Mouse (Mus musculus): Measurements from ENCODE around the gene Bnipl.
A peak's percentile ranks its signal among the peaks of the same experiment; 100 is the strongest.

The Bnipl gene

DNA sequence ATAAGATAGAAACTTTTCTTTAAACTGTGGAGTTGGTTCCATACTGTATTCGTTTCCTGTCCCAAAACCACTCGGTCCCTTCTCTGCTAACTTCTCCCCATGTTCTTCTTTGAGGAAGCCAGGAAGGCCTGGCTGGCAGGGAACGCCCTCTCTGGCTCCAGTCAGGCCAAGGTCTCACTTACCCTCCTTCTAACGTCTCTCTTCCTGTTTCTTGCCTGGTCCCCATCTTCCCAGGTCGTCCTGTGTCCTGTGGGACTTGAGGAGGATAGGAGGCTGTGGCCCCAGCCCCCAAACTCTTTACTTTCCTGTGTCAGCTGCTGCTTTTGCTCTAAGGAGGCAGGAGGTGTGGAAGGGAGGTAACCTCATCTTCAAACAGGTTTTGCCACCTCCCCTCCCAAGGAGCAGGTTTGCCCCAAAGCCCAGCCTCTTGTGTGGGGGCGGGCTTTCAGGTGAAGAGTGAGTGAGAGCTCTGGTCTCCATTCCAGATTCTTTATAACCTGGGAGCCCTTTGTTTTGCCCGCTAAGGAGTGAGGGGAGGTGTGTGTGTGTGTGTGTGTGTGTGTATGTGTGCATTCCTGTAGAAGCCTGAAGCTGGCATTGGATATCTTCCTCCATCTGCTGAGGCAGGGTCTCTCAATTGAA lies at the start of gene Bnipl:
Bnipl (minus strand) TSS at position 411 of the 642 bp plus-strand sequence.
- DNase-seq (ENCODE audit: low read depth in 2 of 2, low spot score in 2 of 2): no peak

DNA sequence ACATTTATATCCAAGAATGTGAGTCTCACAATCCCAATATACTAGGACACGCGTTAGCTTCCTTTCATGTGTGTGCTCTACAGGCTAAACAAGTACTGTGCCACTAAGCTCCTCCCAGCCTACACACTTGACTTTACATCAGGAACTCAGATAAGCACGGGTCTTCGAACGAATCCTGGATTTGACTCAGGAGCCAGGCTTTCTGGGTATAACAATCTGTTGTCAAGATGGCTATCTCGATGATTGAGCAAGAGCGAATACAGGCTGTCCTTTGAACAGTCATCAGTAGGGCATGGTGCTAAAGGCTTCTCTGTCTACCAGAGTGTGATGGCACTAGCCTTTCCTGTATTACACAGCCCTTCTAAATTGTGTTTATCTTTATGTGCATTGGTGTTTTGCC lies 47.0 kb upstream of the Bnipl start:
- DNase-seq (ENCODE audit: low read depth in 2 of 2, low spot score in 2 of 2): no peak

DNA sequence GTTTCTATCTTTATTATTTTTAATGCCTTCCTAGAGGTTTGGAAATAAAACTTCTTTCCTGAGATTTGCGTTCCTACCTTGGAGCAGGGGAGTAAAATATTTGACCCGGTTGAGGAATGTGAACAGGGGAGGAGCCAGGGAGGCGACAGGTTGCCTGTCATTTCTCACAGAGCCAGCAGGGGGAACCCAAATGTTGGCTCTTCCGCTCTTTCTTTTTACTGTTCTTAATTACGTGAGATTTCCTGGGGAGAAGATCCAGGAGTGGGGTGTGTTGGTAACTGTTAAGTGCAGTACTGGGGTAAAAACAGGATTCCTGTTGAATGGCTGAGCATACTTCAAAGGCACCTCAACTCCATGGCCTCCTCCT lies 45.1 kb upstream of the Bnipl start:
- peak; percentile 25 to 46 for DNase-seq (ENCODE audit: low read depth in 2 of 2, low spot score in 2 of 2)

DNA sequence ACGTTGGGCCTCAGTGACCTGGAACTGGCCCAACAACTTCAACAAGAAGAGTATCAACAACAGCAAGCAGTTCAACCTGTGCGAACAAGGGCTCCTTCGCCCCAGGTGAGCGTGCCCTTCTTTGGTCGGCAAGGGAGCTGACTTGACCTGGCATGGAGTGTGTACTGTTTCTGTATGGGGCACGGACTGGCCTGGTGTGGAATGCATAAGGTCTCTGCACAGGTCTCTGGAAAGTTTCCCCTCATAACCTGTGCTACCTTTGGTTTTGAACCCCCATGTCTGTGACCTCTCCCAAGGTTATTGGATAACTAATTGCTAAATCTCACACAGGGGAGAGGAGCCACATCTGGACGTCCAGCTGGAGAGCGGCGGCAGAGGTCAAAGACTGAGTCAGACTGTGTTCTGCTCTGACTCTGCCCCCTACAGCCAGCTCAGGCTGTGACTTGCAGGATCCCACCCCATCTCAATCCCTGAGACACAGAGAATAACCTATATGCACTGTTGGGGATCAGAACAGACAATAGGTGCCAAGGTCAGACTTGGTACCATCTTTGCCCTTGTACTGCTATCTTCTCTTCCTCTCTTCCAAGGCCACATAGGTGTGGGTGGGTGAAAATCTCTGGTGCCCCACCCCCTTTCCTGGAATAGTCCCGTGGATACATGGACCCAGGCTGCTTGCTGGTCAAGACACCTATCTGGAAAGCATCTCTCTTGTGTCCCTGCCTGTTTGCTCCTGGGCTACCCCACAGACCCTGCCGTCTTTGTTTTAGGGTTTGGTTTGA lies 44.5 kb upstream of the Bnipl start:
- no peak for DNase-seq (ENCODE audit: low read depth in 2 of 2, low spot score in 2 of 2)

DNA sequence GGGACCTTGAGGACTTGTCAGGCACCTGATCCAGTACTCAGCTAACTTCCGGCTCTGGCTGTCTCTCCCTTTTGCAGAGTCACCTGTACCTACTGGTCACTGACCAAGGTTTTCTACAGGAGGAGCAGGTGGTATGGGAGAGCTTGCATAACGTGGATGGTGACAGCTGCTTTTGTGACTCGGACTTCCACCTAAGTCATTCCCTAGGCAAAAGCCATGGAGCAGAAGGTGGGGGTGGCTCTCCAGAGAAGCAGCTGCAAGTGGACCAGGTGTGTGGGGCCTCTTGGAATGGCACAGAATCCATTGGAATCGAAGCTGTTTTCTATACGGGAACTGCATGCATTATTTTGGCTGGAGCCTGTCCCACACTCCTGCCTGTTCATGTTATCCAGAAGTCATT lies 43.7 kb upstream of the Bnipl start:
- DNase-seq (ENCODE audit: low read depth in 2 of 2, low spot score in 2 of 2): no peak

DNA sequence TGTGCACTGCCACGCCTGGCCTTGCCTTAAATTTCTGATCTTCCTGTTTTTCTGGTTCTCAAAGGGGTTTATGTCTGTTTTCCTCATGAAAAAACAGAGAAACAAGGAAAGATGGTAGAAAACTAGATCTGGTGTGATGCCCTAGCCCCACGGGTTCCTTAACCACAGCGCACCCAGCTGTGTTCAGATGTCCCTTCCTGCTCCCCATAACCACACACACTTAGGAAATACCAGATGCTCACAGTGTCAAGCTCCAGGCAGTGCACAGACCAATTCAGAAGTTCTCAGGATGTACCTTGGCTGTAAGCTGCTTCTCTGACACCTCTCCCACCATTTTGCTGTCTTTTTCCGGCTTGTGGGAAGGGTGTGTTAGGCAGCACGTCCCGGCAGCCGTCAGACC lies 43.3 kb upstream of the Bnipl start:
- no peak for DNase-seq (ENCODE audit: low read depth in 2 of 2, low spot score in 2 of 2)

DNA sequence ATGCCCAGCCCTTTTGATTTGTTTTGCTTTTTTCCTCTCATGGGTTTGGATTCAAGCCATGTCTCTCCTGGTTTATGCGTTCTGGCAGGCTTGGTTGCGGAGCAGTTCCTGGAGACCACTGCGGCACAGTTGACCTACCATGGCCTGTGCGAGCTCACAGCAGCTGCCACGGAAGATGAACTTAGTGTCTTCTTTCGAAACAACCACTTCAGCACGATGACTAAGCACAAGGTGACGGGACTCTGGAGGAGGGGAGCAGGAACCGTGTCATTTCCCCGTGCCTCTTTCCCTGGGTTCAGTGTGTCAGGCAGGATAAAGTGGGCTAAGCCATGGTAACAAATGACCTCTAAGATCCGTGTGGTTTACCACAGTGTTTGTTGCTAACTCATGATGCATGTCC lies 42.5 kb upstream of the Bnipl start:
- no peak for DNase-seq (ENCODE audit: low read depth in 2 of 2, low spot score in 2 of 2)

DNA sequence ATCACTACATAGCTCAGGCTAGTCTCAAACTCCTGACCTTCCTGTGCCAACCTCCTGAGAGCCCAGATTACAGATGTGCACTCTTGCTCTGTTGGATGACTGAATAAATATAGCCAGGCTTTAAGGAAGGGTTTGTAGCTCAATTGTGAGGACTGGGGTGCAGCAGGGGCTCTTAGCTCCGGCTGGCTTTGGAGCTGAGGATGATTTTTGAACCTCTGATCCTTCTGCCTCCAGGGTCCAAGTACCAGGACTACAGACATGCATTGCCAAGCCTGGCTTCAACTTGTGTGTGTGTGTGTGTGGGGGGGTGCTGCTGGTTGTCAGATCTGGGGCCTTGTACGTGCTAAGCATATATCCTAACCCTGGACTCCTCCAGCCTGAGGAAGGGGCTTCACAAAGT lies 41.9 kb upstream of the Bnipl start:
- no peak for DNase-seq (ENCODE audit: low read depth in 2 of 2, low spot score in 2 of 2)

DNA sequence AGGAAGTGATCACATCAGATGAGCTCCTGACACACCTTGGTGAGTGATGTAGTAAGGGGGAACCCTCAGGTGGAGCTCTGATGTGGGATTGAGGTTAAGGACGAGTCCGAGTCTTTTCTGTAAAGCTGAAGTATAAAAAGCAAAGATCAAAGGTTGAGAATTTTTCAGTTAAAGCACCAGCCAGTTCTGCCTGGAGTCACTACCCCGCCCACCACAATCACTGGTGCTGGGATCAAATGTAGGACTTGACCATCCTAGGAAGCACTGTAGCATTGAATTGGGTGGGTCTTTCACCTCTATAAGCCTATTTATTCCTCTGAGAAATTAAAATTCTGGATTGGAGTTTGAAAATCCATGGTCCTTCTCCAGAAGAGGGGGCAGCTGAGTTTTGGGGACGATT lies 40.0 kb upstream of the Bnipl start:
- no peak for DNase-seq (ENCODE audit: low read depth in 2 of 2, low spot score in 2 of 2)

DNA sequence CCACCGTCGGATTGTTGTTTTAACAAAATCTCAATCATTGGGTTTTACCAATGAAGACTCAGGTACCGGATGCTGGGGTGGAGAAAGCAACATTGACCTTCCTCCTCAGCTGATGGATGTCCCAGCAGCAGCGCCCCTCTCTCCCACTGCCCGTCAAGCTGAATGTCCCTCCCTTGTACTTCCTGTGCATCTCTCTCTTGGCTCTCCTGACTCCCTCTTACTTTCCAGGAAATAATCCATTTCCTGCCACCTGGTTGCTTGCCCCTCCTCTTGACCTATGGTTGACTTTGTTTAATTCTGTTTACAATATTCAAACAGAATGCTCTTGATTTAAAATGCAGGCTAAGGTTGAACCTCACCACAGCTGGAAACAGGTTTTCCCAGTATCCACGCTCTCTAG lies 39.2 kb upstream of the Bnipl start:
- DNase-seq (ENCODE audit: low read depth in 2 of 2, low spot score in 2 of 2): no peak

DNA sequence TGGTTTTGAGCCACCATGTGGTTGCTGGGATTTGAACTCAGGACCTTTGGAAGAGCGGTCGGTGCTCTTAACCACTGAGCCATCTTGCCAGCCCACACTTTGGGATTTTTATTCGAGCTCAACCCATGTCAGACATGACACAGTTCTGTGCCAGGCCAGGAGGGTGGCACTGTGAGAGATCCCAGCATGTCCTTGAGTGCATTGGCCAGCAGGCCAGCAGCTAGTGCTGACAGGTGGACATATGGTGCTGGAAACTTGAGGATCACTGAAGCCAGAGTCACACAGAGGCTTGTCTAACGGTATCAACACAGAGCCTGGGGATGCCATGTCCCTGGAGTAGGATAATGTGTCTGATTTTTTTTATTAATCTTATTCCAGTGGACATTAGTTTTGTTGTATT lies 38.4 kb upstream of the Bnipl start:
- DNase-seq (ENCODE audit: low read depth in 2 of 2, low spot score in 2 of 2): no peak

DNA sequence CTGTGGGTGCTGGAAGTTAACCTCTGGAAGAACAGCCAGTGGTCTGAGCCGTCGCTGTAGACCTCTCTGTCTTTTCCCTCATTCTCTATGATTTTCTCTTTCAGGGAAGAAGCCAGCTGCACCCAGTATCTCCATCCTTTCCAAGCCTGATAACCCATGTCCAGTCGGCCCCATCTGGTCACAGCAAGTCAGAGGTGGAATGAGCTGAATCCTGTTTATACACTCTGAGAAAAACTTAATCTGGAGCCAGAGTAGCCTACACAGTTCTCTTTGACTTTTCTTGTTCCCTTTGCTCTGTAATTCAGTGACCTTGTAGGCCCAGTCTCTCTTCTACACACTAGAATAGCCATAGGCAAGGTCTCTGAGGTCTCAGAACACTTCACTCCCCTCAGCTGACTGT lies 36.5 kb upstream of the Bnipl start:
- no peak for DNase-seq (ENCODE audit: low read depth in 2 of 2, low spot score in 2 of 2)

DNA sequence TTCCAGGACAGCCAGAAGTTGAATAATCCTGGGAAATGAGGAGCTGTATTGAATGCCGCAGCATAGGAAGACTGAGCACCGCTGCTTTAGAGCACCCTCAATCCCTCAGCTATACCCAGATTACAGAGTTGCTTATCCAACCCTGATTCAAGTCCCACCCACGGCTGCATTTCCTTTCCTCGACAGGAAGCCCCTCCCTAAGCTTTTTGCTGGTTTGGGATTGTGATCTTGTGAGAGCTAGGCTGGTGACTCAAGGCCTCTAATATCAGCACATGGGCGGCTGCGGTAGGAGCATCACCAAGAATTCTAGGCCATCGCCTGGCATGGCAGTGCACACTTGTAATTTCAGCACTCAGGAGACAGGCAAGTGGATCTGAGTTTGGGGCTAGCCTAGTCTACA lies 35.5 kb upstream of the Bnipl start:
- no peak for DNase-seq (ENCODE audit: low read depth in 2 of 2, low spot score in 2 of 2)

DNA sequence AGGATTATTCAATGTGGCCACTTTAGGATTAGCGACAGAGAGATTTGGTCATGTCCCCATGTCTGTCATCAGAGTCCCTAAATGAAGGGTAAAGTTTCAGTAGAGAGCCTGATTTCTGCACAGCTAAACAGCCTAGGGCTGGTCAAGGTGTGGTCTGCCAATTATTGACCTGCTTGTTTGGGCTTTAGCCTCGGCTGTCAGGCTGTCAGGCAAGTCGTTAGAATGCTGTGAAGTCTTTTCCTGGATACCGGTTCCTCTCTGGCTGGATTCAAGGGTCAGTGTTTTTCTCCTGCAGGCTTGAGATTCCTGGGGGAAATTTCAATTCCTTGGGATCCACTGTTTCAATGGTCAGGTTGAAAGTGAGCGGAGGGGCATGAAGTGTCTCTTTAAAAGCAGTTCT lies 35.0 kb upstream of the Bnipl start:
- DNase-seq (ENCODE audit: low read depth in 2 of 2, low spot score in 2 of 2): no peak

DNA sequence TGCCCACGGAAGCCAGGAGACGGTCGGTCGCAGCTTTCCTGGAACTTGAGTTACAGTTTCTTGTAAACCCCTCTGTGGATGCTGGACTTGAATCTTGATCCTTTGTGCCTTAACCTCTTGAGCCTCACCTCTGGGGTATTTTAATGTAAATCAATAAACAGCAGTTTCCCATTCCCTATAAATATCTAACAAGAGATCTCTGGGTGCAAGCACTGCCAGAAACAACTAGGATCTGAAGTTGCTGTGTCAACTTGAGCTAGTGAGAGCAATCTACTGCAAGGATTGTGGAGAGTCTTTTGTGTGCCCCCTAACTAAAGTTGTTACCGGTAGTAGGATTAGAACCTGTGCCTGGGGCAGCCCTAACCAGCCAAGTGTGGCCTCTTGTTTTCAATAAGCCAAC lies 34.4 kb upstream of the Bnipl start:
- no peak for DNase-seq (ENCODE audit: low read depth in 2 of 2, low spot score in 2 of 2)

DNA sequence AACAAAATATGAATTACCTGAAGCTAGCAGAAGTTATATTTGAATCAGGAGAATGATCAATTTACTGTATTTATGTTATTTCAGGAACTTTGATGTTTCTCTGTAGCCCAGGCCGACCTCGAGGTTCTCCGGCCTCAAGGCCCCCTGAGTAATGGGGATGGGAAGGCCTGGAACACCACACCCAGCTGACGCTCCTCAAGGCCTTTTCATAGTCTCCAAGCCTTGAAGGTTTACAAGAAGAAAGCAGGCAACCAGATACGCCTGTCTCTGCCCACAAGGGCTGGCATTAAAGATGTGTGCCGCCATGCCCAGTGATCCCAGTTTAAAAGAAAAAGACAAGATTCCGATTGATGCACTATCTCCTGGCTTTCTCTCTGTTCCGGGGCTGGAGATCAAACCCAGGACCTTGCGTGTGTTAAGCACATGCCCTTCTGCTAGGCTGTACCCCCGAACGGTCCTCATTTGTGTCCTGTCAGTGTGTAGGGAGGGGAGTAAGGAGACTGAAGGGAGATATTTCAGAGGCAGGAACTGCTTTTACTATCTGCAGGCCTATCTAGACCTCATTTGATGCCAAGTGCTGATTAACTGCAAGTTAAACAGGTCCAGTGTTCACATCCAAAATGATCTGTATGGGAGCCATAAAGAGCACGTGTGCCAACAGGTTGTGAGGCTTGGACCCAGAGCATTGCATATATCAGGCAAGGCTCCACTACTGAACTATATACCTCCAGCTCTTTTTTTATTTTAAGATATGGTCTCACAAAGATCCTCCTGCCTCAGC lies 33.7 kb upstream of the Bnipl start:
- DNase-seq (ENCODE audit: low read depth in 2 of 2, low spot score in 2 of 2): no peak

DNA sequence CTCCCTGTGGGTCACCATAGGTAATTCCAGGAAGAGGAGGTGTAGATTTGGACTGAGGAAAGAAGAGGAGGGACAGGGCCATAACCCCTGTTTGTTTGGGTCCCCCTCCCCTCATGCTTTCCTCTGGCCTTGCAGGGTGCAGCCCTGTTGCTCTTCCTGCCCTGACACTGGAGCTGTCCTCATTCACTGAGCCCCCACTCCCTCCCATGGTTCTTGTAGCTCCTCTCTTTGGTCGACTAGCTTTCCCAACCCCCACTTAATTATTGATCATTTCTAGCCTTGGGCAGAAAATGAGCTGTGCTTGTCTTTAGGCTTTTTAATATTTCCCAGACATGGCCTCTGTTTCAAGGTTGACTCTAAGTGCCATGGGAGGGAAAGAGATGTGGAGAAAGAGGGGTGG lies 33.1 kb upstream of the Bnipl start:
- no peak for DNase-seq (ENCODE audit: low read depth in 2 of 2, low spot score in 2 of 2)

DNA sequence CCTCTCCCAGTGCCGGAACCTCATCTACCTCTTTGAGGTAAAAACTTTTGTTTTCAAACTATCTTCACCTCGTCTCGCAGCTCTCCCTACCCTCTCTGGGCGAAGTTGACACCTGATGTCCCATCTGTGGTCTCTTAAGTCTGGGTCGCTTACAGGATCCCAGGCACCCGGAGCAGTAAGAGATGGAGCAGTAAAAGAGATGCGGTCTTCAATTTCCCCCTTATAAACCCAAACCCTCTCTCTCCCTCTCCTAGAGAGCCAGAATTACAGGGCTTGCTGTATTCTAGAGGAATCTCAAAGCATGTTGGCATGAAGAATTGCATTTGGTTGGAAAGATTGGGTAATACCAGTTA lies 32.6 kb upstream of the Bnipl start:
- DNase-seq (ENCODE audit: low read depth in 2 of 2, low spot score in 2 of 2): no peak

DNA sequence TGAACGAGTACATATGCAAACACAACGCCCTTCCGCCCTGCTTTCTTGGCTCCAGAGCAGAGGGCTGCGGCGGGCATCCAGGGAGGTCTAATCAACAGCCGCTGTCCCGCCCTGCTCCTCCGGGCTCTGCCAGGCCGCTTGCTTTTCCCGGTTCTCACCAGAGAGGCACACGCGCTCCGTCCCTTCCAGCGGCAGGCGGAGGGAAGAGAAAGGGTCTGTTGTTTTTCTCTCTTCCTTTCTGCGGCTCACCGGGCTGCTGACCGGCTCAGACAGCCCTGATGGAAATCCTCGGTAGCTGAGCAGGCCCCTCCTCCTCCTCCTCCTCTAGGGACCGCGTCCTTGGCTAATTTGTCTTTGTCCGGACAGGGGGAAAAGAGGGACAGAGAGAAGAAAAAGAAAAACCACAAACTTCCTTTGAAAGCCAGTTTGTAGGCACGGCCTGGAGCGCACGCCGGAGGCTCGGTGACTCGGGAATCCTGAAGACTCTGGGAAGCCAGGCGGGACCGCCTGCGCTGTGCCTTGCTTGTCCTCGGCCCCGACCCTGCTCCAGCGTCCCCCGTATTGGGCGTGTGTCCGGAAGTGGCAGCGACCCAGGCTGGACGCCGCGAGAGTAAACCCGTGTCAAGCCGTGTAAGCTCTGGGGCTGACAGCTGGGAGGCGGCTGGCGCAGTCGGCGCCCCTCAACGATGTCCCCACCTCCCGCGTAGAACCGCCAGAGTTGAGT lies 32.0 kb upstream of the Bnipl start:
- peak; percentile 16 to 31 for DNase-seq (ENCODE audit: low read depth in 2 of 2, low spot score in 2 of 2)

DNA sequence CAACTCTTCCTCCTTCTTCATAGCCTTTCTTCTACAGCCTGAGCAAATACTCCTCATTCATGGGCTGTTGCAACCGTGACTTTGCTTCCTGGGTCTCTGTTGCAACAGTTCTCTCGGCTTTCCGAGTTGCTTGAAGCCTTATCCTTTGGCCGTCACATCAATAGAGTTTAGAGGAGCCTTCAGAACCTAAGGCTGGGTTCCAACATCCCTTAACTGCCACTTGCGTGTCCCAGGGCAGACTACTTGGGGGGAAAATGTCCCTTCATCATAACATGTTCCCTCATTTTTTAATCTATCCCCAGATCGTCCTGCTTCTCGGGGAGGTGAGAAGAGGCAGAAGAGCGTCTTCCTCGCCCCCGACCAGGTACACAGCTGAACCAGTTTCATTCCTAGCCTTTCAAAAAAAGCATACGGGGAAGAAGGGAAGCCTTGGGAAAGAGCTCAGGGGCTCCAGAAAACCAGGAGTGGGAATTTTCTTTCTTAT lies 31.4 kb upstream of the Bnipl start:
- peak; percentile 11 to 27 for DNase-seq (ENCODE audit: low read depth in 2 of 2, low spot score in 2 of 2)

Measured in CD8-positive naive resting alpha-beta T cell, adult 2 months (primary cell).